Mouse (Mus musculus): ENCODE data around the gene Syne1.

The Syne1 gene

DNA sequence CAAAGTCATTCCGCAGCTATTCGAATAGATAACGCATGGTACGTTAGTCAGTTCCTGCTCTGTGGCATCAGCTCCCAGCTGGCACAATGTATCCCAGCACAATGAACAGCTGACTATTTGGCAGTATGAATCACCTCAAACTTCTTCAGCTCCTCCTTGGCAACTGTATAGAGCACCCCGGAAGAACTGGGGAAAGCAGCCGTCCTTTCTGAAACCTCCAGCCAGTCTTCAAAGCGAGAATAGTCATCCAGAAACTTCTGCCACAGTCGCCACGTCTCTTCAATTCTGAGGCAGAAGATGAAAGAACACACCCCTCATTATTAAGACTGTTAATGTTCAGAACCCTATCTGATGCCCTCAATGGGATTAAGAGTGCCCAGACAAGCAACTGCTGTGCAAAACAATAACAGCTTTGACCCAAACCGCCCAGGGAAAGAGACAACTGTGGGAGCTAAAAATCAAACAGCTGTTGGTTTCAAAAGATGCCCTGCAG, 495.0 kb downstream of the Syne1 start:
- DNase-seq = no peak

DNA sequence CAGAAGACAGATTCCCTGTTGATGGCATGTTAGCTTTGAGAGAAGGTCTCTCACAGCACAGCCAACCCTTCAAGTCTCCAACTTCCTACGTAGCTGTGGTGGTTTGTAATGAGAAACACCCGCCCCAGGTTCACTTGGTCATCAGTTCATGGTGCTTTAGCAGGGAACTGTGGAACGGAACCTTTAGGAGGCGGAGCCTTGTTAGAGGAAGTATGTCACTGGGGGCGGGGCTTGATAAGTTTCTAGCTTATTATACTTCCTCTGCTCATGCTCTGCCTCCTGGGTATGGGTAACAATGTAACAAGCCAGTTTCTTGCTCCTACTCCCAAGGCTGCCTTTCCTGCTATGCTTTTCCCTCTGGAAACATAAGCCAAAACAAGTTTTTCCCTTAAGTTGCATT, 505.6 kb downstream of the Syne1 start:
- no peak for DNase-seq

DNA sequence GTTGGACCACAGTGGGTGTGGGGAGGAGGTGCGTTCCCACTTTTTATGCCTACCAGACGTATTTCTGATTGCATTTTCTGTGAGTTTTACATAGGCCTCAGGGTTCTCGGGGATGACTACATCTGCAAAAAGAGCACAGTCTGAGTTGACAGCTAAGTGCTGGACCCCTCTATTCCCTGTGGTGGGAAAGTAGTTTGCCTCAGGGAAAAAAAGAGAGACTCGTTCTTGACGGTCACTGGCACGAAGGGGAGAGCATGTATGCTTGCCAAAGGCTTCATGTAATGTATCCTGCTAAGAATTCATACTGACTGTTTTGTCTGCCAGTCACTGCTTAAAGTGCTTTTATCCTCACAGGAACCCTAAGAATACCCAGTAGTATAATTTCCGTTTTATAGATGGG, 506.1 kb downstream of the Syne1 start:
- no peak for DNase-seq

DNA sequence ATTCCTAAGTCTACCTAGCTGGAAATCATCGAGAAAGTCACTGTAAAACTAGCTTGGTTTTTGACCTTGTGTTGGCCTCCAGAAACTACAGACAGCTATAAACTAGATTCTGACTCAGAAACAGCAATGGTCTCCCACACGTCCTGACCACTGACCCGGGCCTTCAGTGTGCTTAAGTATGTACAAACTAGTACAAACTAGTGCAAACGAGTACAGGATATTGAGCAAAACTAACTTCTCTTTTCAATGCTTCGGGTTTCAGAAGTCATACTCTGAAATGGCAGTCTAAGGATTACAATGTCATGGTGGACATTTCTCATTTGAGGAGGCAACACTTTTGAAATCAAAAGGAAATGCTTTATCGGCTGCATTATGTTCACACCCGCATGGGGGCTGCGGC, 506.8 kb downstream of the Syne1 start:
- no peak for DNase-seq

DNA sequence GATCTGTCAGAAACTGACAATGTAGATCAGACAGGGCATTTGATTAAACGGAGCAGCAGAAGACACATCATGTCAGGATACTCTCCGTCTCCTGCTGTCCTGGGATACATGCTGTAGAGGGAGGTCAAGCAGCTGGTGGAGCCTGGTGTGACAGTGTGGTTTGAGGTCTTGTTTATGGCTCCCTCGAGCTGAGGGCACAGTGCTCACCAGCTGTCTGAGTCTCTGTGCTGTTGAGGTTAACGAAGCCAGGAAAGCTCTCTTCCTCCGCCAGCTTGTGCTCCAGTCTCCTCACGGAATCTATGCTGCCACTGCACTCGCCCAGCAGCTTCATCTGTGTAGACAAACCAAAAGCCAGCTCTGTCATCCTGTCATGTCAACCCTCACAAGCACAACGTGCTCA, 510.0 kb downstream of the Syne1 start:
- DNase-seq = no peak

DNA sequence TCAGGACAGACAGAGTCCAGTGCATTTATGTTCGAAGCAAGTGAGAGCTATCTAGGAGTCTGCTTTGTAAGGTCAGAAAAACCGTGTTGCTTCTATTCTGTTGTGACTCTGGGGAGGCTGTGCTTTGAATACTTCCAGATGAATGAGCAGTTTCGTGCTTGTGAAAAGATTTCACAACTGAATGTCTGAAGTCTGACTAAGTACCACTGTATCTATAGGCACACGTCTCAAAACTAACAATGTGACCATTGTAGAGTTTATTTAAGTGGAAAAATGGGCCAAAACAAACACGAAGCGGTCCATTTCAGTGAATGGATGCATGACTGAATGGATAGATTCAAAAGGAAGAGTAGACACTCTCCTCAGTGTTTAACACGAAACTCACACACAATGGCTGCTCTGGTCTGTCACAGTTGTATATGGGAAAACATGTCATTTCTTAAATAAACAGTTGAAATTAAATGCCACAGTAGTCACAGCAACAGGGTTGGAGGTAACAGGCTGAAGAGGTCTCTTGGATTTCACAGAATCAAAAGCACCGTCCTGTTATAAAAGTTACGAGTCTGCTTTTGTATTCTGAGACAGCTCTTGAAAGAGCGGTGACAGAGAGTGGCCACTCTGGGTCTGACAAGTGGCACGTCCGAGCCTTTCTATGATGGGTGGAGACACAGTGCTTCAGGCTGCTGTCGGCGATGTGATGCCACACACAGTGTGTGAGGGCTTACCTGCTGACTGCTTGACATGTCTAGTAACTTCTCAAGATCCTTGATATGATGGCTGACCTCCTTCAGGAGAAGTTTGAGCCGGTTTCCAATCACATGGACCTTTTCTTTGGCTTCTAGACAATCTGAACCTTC, 518.9 kb downstream of the Syne1 start:
- DNase-seq = no peak

DNA sequence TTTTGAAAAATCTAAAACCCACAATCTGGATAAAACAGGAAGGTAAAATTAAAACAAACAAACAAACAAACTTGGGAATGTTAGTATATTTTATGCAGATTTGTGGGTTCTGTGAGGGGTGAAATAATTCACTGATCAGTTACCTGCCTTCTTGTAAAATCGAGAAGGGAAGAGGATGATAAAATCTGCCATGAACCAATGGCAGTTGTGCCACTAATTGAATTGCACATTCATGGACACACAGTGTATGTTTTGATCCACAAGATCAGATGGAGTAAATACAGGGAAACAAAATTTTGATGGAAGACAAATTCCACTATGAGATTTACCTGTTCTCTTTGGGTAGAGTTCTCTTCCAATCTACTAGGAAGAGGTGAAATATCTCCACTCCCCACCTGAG, 521.4 kb downstream of the Syne1 start:
- DNase-seq = no peak

DNA sequence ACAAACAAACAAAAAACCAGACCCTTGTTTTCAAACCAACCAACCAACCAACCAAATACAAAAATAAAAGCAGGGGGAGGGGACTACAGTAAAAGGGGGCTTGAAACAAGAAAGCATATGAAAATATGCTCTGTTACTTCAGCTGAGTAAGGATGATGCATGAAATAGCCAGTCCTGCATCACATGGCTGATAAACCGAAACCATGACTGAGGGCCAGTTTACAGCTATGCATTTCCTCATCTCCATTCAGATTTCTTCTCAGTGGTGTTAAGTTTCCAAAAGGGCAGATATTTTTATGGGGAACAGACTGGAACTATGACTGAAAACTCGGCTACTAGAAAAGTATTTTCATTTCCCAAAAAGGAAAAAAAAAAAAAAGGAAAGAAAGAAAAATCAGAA, 522.1 kb downstream of the Syne1 start:
- DNase-seq = no peak

DNA sequence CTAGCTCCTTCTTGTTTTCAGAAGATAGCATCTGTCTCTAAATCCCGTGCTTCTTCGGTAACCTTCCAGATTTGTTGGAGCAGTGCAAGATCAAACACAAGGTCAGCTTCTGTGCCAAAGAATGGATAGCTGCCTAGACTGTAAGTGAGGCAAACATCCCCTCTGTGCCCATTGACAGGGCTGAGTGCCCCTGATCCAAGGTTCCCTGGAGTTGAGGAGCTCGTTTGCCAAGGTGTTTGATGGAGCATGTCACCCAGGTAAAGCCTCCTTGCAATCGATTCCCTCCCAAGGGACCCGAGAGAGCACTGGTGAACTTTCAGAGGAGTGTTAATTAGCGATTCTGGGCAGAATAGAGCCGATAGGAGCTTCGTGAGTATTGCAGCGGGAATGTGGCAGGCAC, 523.0 kb downstream of the Syne1 start:
- DNase-seq = peak; percentile 3 to 49

DNA sequence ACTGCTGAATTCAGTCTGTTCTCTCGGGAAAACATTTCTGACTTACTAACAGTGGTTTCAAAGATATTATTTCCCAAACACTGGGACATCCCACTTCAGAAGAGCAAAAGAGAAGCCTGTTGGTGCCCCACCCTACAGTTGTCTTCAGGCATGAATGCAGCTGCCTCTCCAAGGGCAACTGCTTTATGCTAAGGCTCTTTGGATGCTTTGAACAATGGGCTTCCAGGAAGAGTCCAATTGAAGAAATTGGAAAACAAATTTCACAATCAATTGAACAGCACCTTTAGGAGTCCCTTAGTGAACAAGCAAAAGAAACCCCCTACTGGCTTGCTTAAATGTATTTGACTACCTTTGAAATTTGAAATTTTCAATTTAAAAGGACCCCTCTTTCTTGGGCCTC, 524.1 kb downstream of the Syne1 start:
- DNase-seq = no peak

DNA sequence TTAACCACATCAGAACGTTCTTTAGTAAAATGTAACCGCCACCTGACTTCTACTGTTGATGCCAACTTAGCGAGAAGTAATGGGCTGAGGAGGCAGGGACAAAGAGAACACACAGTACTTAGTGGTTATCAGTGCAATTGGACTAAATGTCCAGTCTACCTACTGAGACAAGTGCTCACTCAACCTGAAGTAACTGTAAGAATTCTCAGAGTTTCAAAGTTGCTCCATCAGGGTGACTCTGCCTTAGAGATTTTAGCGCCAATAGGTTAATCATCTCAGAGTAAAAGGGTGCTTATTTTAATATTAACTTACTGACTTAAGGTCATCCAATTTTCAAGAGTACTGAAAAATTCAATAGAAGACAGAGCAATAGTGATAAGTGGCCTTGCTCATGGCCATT, 525.4 kb downstream of the Syne1 start:
- DNase-seq = peak; percentile 11 to 33

DNA sequence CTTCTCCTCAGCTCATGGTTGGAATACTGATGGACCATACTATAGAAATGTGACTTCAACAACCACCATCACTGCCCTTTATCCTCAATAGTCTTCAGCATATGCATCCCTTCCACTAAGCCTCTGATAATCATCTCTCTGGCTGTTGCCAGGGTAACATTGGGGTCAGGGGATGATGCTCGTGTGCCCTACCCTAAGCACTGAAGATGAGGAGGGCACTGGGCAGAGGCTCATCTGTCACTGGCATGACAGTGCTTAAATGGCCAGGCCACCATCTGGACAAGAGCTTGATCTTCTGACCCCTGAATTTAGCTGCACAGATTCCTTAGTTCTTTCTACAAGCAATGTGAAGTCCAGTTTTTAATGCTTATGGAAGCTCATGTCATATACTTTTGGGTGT, 534.1 kb downstream of the Syne1 start:
- no peak for DNase-seq

DNA sequence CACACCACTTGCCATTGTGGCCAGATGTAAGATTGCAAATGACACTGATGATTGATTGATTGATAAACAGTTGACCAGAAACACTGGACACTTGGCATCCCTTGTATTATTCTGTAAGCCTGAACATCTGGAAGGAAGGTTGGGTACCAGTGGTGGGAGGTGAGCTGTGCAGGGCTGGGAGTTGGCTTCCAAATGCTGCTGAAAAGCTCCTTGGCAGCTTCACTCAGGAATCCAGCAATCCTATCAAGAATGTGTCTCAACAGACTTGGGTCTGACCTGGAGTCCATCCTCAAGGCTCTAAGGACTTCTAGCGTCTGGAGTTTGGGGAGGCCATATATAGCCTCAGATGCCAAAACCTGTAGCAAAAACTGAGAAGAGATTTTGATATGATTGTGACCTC, 536.3 kb downstream of the Syne1 start:
- DNase-seq = no peak

DNA sequence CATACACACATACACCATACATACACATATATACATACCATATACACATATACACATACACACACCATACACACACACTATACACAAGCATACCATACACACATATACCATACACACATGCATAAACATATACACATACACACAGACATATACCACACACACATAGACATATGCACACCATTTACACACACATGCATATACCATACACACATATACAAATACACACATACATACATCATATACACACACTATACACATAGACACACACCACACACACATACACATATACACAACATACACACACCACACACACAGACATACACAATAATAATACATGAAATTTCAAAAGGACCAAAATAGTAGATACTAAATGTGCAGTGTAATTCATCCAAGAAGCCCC, 539.3 kb downstream of the Syne1 start:
- DNase-seq = no peak

DNA sequence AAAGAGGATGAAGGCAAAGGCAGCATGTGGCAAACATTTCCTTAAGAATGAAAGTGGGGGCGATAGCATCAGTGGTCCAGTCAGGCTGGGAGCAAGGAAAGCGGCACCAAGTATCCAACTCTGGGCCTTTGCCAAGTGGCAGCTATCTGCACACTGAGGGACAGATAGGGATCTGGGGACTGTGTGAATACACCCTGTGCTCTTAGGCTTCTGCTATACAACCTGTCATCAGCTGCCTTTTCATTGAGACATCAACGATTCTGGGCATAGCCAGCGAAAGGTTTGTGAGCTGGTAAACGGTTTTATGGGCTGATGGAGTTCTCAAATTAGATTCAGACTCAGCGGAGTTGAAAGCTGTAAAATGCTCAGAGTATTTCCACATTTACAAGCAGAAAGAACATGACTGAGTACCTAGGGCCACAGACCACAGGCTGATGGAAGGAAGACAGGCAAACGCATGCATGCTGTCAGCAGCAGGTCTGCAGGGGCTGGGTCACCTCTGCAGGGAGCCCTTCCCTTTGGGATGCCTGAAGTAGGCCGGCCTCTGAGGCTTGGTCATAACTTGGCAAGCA, 542.4 kb downstream of the Syne1 start:
- DNase-seq = no peak

DNA sequence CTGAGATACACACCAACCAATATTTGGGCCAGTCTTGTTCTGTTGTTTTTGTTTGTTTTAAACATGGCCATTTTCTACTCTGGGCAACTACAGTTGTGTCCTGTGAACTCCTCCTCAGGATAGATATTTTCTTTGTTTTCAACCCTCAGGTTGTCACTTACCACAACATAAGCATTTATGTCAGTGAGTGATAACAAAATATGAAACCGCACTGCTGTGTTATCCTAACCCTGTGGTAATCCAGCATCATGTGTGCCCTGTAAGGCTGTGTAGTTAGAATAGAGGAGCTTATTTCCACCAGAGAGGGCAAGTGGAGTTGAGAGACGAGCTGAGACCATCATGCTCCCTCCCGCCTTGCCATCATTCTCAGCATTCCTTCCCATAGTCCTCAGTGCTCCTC, 554.7 kb downstream of the Syne1 start:
- no peak for DNase-seq

DNA sequence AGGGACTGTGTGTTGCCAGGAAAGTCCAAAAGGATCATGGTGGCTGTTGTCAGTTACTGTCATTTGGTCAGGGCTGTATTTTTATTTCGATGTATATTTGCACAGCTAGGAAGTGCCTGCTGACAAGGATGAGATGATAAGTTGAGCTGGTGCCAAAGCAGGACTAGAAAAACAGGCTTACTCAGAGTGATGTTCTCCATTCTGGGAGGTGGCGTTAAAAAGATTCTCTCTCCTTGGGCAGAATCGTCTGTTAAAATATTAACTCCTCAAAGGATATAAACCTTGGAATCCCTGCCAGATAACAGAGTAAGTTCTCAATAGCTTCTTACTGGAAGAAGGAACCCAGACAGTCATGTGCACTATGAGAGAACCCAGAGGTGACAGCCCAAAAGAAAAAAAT, 557.5 kb downstream of the Syne1 start:
- DNase-seq = peak; percentile 8 to 43

DNA sequence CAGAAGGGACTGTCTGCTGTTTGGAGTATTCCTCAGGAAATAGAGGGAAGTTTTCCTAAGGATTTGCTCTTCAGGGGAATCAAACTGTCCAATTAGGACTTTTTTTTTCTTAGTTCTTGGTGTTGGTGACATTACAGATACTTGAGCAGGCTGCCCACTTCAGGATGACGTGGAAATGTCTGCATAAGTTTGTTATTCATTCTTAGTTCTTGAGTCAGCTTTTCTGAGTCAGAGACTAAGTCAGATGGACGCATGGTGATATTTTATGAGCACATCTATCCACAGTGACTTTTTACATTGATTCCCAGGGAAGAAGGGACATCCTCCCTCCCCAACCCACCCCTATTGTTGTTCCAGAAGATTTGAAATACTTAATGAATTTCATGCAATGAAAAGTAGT, 567.4 kb downstream of the Syne1 start:
- DNase-seq = no peak

DNA sequence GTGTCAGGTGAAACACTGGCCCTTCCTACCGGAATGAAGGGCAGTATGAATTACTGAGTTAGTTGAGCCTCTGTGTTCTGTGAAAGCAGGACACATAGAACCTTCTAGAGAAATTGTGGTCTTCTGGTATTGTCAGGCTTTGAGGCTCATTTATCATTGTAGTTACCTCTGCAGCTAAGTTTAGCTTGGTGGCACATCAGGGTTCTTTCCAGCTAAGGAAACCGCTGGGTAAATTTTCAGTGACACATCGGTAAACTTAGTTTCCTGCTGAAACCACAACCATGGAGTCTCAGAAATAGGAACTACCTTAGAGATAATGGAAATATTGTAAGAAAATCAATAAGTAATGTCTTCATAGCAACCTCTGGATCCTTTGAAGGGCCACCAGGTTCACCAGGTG, 573.9 kb downstream of the Syne1 start:
- DNase-seq = no peak

DNA sequence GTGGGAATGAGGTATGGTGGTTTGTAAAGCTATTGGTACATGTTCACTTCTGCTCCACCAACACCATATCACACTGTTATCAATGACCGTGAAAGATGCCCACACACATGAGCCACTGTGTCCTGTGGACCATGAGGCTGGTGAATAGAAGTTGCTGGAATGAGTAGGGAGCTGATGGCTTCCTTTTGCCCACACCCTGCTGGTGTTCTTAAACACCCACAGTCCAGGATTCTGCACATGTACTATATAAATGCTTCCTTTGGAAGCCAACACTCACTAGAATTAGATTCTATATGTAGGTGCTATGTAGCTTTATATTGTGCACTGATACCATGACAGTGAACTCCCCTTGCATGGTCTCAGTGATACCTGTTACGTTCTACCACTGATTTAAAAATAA, 574.7 kb downstream of the Syne1 start:
- DNase-seq = no peak

DNA sequence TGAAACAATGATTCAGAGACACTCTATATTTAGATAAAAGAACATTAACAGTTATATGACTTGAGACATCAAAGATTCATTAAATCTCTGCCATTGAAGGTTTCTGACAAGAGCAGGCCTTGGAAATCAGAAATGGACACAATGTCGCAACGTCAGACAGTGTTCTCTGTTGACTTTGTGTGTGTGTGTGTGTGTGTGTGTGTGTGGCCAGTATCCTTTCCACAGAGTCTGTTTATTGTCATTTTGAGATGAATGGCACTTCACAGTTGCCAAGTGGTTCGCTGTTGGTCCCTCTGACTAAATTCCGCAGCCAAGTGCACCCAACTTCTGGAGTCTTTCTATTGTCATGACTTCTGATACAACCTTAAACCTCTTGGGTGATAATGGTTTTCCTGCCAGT, 577.0 kb downstream of the Syne1 start:
- no peak for DNase-seq

DNA sequence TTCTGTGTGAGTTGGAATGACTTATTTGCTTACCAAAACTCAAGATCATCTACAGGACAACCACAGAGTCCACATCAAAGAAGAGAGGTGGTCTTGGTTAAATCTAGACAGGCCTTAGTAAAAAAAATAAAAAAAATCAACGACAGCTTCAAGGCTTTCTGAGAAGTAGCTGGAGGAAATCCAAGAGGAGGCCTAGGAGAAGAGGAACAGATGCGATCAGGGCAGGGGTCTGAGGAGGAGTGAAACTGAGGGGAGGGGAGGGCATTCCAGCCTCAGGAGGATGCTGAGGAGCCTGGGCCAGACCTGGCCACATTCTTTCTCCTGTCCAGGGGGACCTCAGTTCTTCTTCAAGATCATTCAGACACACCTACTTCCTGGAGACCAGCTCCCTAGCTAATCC, 579.3 kb downstream of the Syne1 start:
- no peak for DNase-seq

DNA sequence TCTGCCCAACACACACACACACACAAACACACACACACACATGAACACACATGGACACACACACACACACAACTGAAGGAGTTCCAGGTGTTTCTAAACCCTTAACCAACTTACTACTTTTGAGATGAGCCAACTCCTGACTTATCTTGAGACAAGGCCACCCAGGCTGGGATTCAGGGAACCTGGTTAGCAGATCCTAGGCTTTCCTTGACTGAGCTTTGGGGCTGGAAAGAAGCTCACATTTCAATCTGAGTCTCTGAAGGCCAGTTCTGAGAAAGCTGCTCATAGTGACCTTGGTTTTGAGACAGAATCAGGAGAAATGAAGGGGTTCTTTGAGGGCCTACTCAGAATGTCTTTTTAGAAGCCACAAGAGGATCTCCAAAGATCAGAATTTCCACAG, 579.7 kb downstream of the Syne1 start:
- no peak for DNase-seq

DNA sequence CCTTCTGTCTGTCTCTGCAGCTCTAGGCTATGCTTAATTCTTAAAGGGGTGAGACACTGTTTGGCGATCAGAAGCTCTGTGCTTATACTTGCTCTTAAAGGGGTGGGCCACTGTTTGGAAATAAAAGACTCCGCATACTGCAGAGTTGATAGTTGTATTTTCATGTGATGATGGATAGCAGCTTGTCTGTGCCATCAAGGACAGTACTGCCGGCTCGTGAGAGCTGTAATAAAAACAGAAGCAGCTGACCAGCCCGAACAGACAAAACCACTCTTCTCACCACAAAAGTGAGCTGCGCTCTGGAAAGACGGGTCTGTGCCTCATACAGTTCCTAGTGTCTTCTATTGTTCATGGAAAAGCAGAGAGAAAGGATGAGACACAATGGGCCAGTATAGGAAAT, 580.1 kb downstream of the Syne1 start:
- DNase-seq = no peak
